Mouse (Mus musculus) midbrain, postnatal 0 days (tissue): ENCODE results near the gene Gm4871. TPM values are rescaled to one million over a fixed set of nuclear protein-coding genes. Genes with fewer than 3 reads are reported as not detected.
A peak's percentile ranks its signal among the peaks of the same experiment; 100 is the strongest.

Source experiments
- ATAC-seq: fragments of 200-750 bp; cut with Nextera tagmentation; 2 replicates; pipeline ENCODE4 v1.8.0; 2017; ENCODE audit warnings: moderate number of reproducible peaks, mild to moderate bottlenecking, moderate TSS enrichment, moderate library complexity; ENCODE audit not compliant: low FRiP score
- DNase-seq: peaks from one replicate; pipeline ENCODE4 v3.0.0-alpha.2; 2015; ENCODE audit warnings: low spot score
- H3K27ac ChIP-seq: fragments of 300-500 bp; sonication (generic); 2 replicates; pipeline ENCODE4 v1.5.1; 2014; ENCODE audit warnings: low read depth, mild to moderate bottlenecking, low read length, mixed read lengths
- H3K27me3 ChIP-seq: fragments of 300-500 bp; sonication (generic); 2 replicates; pipeline ENCODE4 v1.6.1; 2014; ENCODE audit warnings: low read length, control low read depth, mixed read lengths; ENCODE audit not compliant: insufficient read depth
- H3K36me3 ChIP-seq: fragments of 300-500 bp; sonication (generic); 2 replicates; pipeline ENCODE4 v1.6.1; 2014; ENCODE audit warnings: low read length, control low read depth, mixed read lengths; ENCODE audit not compliant: insufficient read depth
- H3K4me1 ChIP-seq: fragments of 300-500 bp; sonication (generic); 2 replicates; pipeline ENCODE4 v1.6.1; 2014; ENCODE audit warnings: mild to moderate bottlenecking, control low read depth, antibody characterized with exemption, low read length, mixed read lengths; ENCODE audit not compliant: insufficient read depth
- H3K4me2 ChIP-seq: fragments of 300-500 bp; sonication (generic); 2 replicates; pipeline ENCODE4 v1.6.1; 2014; ENCODE audit warnings: low read depth, mild to moderate bottlenecking, low read length, mixed read lengths; ENCODE audit not compliant: poor library complexity, severe bottlenecking
- H3K4me3 ChIP-seq: fragments of 300-500 bp; sonication (generic); 2 replicates; pipeline ENCODE4 v1.5.1; 2014; ENCODE audit warnings: low read depth, mild to moderate bottlenecking, low read length, moderate library complexity
- H3K9ac ChIP-seq: fragments of 300-500 bp; sonication (generic); replicated peaks from 2 replicates; pipeline ENCODE4 v1.6.1; 2014; ENCODE audit warnings: mild to moderate bottlenecking, low read length, moderate library complexity, mixed read lengths; ENCODE audit not compliant: poor library complexity, severe bottlenecking
- H3K9me3 ChIP-seq: fragments of 300-500 bp; sonication (generic); 2 replicates; pipeline ENCODE4 v1.6.1; 2016; ENCODE audit warnings: low read length, control low read depth
- CTCF ChIP-seq: IDR thresholded peaks from 2 replicates; pipeline ENCODE4 v1.5.1; 2016; ENCODE audit warnings: antibody characterized with exemption, mild to moderate bottlenecking
- WGBS: fragments of 180-500 bp; shearing (Covaris S2); extraction: QIAGEN DNeasy Blood & Tissue Kit; methylation state at CpG from one replicate; pipeline ENCODE4 v1.1.7; 2014; 5-methylcytosine and 5-hydroxymethylcytosine counted together
- polyA plus RNA-seq: library from polyadenylated mRNA; unstranded; fragments of >200 nt; fragmentation: Nextera tagmentation; extraction: Ambion mirVana; gene quantifications from 2 replicates; pipeline ENCODE4 v1.2.1, GENCODE M21; 2015
- total RNA-seq: library from RNA; depleted of rRNA; stranded (reverse); fragments of >200 nt; gene quantifications from 2 replicates; pipeline ENCODE4 v1.2.3, GENCODE M21; 2014; rRNA removed

Gm4871 gene
- total and polyA plus RNA-seq, 2 experiments from 2014 or later, result not detected

GRCm38 (mm10) chr5:144990051-144990450 is 42.5 kb downstream of the Gm4871 start:
- H3K4me3 ChIP-seq, result no peak overlapping the region
- no peak overlapping the region for H3K9ac ChIP-seq
- no peak for ATAC-seq
- no peak for TF ChIP-seq CTCF
- H3K27ac ChIP-seq, result no peak overlapping the region
- H3K36me3 ChIP-seq, result no peaks in the 10 kb centered on the region
- no peak for DNase-seq
- H3K27me3 ChIP-seq, result no peaks in the 10 kb centered on the region
- H3K9me3 ChIP-seq, result no peaks in the 10 kb centered on the region
- no peaks in the 10 kb centered on the region for H3K4me1 ChIP-seq
- 54% methylated on average over 2 of the region's 2 CpGs for WGBS
- H3K4me2 ChIP-seq, result no peak overlapping the region

- ATAC-seq (no peak), DNase-seq (no peak)
- Histone ChIP-seq H3K4me3 (no peak overlapping the region), H3K36me3 (no peaks in the 10 kb centered on the region), H3K9ac (no peak overlapping the region), H3K27ac (no peak overlapping the region), H3K4me2 (no peak overlapping the region), H3K9me3 (0 out of 2 replicates have a peak, but pooled peaks cover 3% of the 10 kb centered on the region), H3K4me1 (no peaks in the 10 kb centered on the region), H3K27me3 (no peaks in the 10 kb centered on the region)
- no peak for TF ChIP-seq CTCF
- 87% methylated on average over 4 of the region's 4 CpGs for WGBS
These were observed 43.5 kb downstream of the Gm4871 start for GRCm38 (mm10) chr5:144989061-144989405.

- no peaks in the 10 kb centered on the region for H3K27me3 ChIP-seq
- H3K9ac ChIP-seq, result no peak overlapping the region
- no peaks in the 10 kb centered on the region for H3K4me1 ChIP-seq
- no peaks in the 10 kb centered on the region for H3K36me3 ChIP-seq
- peak; percentile 89 for TF ChIP-seq CTCF
- ATAC-seq (peak; percentile 73; the same call in 1 of the 2 replicates), DNase-seq (peak; percentile 79)
- H3K9me3 ChIP-seq, result 0 out of 2 replicates have a peak, but pooled peaks cover 3% of the 10 kb centered on the region
- H3K4me2 ChIP-seq, result no peak overlapping the region
- no peak overlapping the region for H3K27ac ChIP-seq
- 53% methylated on average over 9 of the region's 9 CpGs for WGBS
- H3K4me3 ChIP-seq, result no peak overlapping the region
These were observed 44.1 kb downstream of the Gm4871 start for GRCm38 (mm10) chr5:144988340-144989060.

DNA sequence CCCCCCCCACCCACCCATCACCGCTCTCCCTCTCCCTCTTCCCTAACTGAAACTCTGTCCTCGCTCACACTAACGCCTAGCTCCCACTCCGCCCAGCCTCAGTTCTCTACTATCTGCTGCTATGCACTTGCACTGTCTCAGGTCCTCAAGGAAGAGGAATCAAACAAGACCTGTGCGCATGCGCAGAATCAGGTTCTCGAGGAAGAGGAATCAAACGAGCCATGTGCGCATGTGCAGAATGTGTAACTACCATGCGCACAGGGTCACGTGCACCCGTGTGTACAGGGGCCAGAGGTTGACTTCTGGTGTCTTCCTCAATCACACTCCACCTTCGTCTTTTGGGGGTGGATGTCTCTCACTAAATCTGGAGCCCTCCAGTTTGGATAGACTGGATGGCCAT is 45.0 kb downstream of the Gm4871 start:
- H3K4me1 ChIP-seq, result no peaks in the 10 kb centered on the region
- no peak for DNase-seq
- no peaks in the 10 kb centered on the region for H3K36me3 ChIP-seq
- H3K27ac ChIP-seq, result no peak overlapping the region
- H3K9me3 ChIP-seq, result 0 out of 2 replicates have a peak, but pooled peaks cover 3% of the 10 kb centered on the region
- no peak overlapping the region for H3K4me3 ChIP-seq
- H3K27me3 ChIP-seq, result no peaks in the 10 kb centered on the region
- 92% methylated on average over 13 of the region's 13 CpGs for WGBS
- TF ChIP-seq CTCF, result no peak
- no peak overlapping the region for H3K4me2 ChIP-seq
- no peak for ATAC-seq
- no peak overlapping the region for H3K9ac ChIP-seq

- no peak overlapping the region for H3K27ac ChIP-seq
- whole genome bisulfite sequencing, result 94% methylated on average over 5 of the region's 5 CpGs
- ATAC-seq (no peak), DNase-seq (no peak)
- no peaks in the 10 kb centered on the region for H3K4me1 ChIP-seq
- no peak overlapping the region for H3K4me2 ChIP-seq
- no peaks in the 10 kb centered on the region for H3K36me3 ChIP-seq
- no peaks in the 10 kb centered on the region for H3K27me3 ChIP-seq
- H3K4me3 ChIP-seq, result no peak overlapping the region
- peak; percentile 39 for TF ChIP-seq CTCF
- no peak overlapping the region for H3K9ac ChIP-seq
- H3K9me3 ChIP-seq, result 0 out of 2 replicates have a peak, but pooled peaks cover 3% of the 10 kb centered on the region
These were observed 47.7 kb downstream of the Gm4871 start for GRCm38 (mm10) chr5:144984839-144985238.

GRCm38 (mm10) chr5:144983227-144983626 is 49.3 kb downstream of the Gm4871 start:
- H3K9ac ChIP-seq, result no peak overlapping the region
- H3K27me3 ChIP-seq, result no peaks in the 10 kb centered on the region
- no peak overlapping the region for H3K4me2 ChIP-seq
- no peak overlapping the region for H3K27ac ChIP-seq
- peak; percentile 36; the same call in 1 of the 2 replicates for TF ChIP-seq CTCF
- WGBS, result 90% methylated on average over 3 of the region's 3 CpGs
- ATAC-seq (no peak), DNase-seq (no peak)
- H3K36me3 ChIP-seq, result no peaks in the 10 kb centered on the region
- no peaks in the 10 kb centered on the region for H3K4me1 ChIP-seq
- no peak overlapping the region for H3K4me3 ChIP-seq
- 0 out of 2 replicates have a peak, but pooled peaks cover 3% of the 10 kb centered on the region for H3K9me3 ChIP-seq

Other genes with a start within 250 kb of the Gm4871 start
- 63.0 and 71.1 TPM in 2 replicates for gene Smurf1, start 66.9 kb downstream of the Gm4871 start, total RNA-seq
- 24.6 and 28.0 TPM in 2 replicates for gene Smurf1, start 66.9 kb downstream of the Gm4871 start, polyA plus RNA-seq
- not detected in 2 replicates for gene 1700018F24Rik, start 10.2 kb upstream of the Gm4871 start, total RNA-seq
- gene 1700018F24Rik, start 10.2 kb upstream of the Gm4871 start, polyA plus RNA-seq, result not detected in 2 replicates
- 148 and 151 TPM in 2 replicates for gene Arpc1a, start 51.1 kb upstream of the Gm4871 start, total RNA-seq
- gene Arpc1a, start 51.1 kb upstream of the Gm4871 start, polyA plus RNA-seq, result 238 and 244 TPM in 2 replicates
- not detected in 2 replicates for gene Kpna7, start 51.3 kb upstream of the Gm4871 start, total RNA-seq
- not detected in 2 replicates for gene Kpna7, start 51.3 kb upstream of the Gm4871 start, polyA plus RNA-seq
- 32.4 TPM in 2 replicates for gene Arpc1b, start 81.5 kb upstream of the Gm4871 start, total RNA-seq
- gene Arpc1b, start 81.5 kb upstream of the Gm4871 start, polyA plus RNA-seq, result 53.7 and 56.0 TPM in 2 replicates
- 47.7 TPM in 2 replicates for gene Pdap1, start 107.5 kb upstream of the Gm4871 start, total RNA-seq
- 120 and 141 TPM in 2 replicates for gene Pdap1, start 107.5 kb upstream of the Gm4871 start, polyA plus RNA-seq
- 80.7 and 98.1 TPM in 2 replicates for gene Bud31, start 107.6 kb upstream of the Gm4871 start, total RNA-seq
- gene Bud31, start 107.6 kb upstream of the Gm4871 start, polyA plus RNA-seq, result 151 and 158 TPM in 2 replicates
- gene Ptcd1, start 134.4 kb upstream of the Gm4871 start, total RNA-seq, result 27.9 and 28.5 TPM in 2 replicates
- 20.3 and 20.6 TPM in 2 replicates for gene Ptcd1, start 134.4 kb upstream of the Gm4871 start, polyA plus RNA-seq
- gene Cpsf4, start 134.5 kb upstream of the Gm4871 start, total RNA-seq, result 44.4 and 47.3 TPM in 2 replicates
- gene Cpsf4, start 134.5 kb upstream of the Gm4871 start, polyA plus RNA-seq, result 40.1 and 40.7 TPM in 2 replicates
- gene Atp5j2, start 159.3 kb upstream of the Gm4871 start, total RNA-seq, result 123 and 139 TPM in 2 replicates
- gene Atp5j2, start 159.3 kb upstream of the Gm4871 start, polyA plus RNA-seq, result 634 and 667 TPM in 2 replicates
- gene Zkscan14, start 169.1 kb upstream of the Gm4871 start, total RNA-seq, result 6.6 and 11.1 TPM in 2 replicates
- gene Zkscan14, start 169.1 kb upstream of the Gm4871 start, polyA plus RNA-seq, result 9.9 and 11.1 TPM in 2 replicates
- 17.7 and 19.4 TPM in 2 replicates for gene Zkscan5, start 171.8 kb upstream of the Gm4871 start, total RNA-seq
- gene Zkscan5, start 171.8 kb upstream of the Gm4871 start, polyA plus RNA-seq, result 12.8 and 13.3 TPM in 2 replicates
- 24.0 and 36.9 TPM in 2 replicates for gene Zfp655, start 199.0 kb upstream of the Gm4871 start, total RNA-seq
- 23.1 and 25.6 TPM in 2 replicates for gene Zfp655, start 199.0 kb upstream of the Gm4871 start, polyA plus RNA-seq
- 18.5 and 24.6 TPM in 2 replicates for gene Zscan25, start 247.7 kb upstream of the Gm4871 start, total RNA-seq
- gene Zscan25, start 247.7 kb upstream of the Gm4871 start, polyA plus RNA-seq, result 0.83 and 0.93 TPM in 2 replicates